Mouse (Mus musculus) urinary bladder, postnatal 10 days (tissue): Measurements from ENCODE around the gene Gm21904.
"Not testable (repeated sequence)": the region's sequence is repeated elsewhere in the genome, so short reads cannot be mapped to it uniquely, and the experiment has no call there.

ENCODE experiments used
- DNase-seq: peaks from one replicate; pipeline ENCODE4 v3.0.0; 2022; ENCODE audit warnings: low spot score

The Gm21904 gene

DNA sequence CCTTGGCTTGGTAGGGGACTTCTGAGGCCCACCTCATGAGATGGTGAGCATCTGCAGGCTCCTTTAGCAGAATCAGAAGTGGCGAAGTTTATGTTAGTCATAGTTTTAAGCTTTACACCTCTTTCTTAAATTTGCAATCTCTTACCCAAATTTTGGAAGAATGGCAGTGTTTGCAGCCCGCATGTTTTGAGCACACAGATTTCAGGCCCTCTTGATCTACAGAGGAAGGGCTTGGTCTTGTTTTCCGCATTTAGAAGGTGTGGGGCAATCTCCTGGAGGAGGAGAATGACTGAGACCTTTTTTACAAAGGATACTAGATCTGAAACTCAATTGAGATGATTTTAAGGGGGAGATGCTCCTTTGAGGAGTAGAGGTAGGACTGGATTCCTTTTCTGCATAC lies at the start of gene Gm21904:
Gene Gm21904, minus strand, starts transcription at position 101 of the 400 bp plus-strand sequence.
- DNase-seq = not testable (repeated sequence)

DNA sequence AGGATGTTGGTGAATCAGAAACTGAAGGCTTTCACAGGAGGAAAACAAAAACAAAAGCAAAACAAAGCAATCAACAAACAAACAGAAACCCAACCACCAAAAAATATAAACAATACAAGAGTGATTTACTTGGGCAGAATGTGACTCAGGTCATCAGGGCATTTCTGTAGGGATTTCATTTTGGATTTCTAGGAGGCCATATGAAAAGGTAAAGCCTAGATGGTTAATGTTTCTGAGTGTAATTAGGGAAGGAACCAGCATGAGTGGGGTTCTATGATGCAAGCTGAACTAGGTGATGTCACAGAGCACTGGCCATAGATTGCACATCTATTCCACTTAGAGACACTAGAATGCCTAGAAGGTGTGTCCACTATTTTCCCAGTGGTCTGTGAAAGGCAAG lies 28.4 kb upstream of the Gm21904 start, which contains the start of the genes Gm20772 and Gm20831:
Gene Gm20772, plus strand, starts transcription at position 301 of the 400 bp plus-strand sequence.
Gene Gm20831, plus strand, starts transcription at position 301 of the 400 bp plus-strand sequence.
- not testable (repeated sequence) for DNase-seq
